Mouse (Mus musculus) cerebellum, postnatal 36 days (tissue): Measurements from ENCODE around the gene Clstn3.
"Not testable (repeated sequence)": the region's sequence is repeated elsewhere in the genome, so short reads cannot be mapped to it uniquely, and the experiment has no call there.

Source experiments
- DNase-seq, 2 experiments: peaks; one replicate each; pipeline ENCODE4 v3.0.0; 2021 to 2022; ENCODE audit warnings: mixed read lengths in 2 of 2

Gene Clstn3

DNA sequence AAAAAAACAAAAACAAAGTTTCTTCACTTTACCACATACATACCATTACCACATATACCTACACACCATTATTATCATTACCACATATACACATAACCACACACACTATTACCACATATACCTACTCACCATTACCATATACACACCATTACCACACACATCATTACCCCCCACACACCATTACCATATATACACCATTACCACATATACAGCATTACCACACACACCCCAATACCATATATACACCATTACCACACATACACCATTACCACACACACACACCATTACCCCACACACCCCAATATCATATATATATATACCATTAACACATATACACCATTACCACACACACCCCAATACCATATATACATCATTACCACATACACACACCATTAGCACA is 57.4 kb downstream of the Clstn3 start:
- no peak for DNase-seq

DNA sequence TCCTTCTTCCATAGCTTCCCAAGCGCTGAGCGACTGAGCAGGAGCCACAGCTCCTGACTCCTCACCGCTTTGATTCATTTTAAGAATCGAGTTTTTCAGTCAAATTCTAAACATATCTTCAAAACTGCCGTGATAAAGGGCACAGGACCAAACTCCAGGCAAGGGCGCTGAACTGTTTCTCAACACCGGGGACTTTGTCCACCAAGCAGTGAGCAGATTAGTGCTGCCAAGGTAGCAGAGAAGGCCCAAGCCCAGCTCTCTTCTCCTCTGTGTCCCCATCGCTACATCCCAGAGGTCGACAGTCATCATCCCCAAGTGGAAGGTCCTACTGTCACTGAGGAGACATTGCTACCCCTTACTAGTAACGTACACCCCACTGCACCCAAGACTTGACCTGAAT is 58.3 kb downstream of the Clstn3 start:
- no peak for DNase-seq

DNA sequence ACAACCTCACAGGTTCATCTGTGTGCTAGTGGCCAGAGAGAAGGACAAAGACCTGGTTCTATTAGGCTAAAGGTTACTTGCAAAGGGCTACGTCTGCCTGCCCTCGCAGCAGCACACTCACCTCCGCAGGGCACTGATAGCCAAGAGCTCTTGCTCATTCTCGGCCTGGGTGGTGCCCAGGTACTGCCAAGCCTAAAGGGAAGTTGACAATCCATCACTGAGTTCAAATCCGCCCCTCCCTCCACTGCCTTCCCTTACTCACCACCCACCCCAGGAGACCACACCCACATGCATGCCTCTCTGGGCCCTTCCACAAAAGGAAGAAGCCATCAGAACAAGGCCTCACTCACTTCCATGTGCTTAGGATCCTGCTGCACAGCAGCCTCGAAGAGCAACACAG is 64.9 kb downstream of the Clstn3 start:
- DNase-seq: no peak

DNA sequence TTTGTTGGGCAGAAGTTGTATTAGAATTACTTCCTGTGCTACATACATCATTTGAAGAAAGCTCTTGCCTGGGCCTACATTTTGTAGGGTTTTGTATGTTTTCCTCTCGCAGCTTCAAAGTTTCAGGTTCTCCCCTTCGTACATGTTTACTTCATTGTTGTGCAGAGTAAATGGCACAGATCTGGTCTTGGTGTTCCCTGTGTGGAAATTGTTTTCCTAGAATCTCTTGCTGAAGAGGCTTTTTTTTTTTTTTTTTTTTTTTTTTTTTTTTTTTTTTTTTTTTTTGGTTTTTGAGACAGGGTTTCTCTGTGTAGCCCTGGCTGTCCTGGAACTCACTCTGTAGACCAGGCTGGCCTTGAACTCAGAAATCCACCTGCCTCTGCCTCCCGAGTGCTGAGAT is 69.6 kb downstream of the Clstn3 start:
- not testable (repeated sequence) for DNase-seq
